Mouse (Mus musculus) lung, adult 2 months (tissue): ENCODE data around the gene Tcp1.

Experiments used
- CTCF ChIP-seq: fragments of 200-500 bp; IDR thresholded peaks from 2 replicates; pipeline ENCODE4 v1.5.1; 2011; ENCODE audit warnings: mild to moderate bottlenecking, low read length, control low read depth; ENCODE audit not compliant: insufficient read depth
- POLR2A ChIP-seq: fragments of 200-500 bp; IDR thresholded peaks from 2 replicates; pipeline ENCODE4 v1.6.1; 2011; ENCODE audit warnings: low read depth, mild to moderate bottlenecking, control low read depth, low read length, borderline replicate concordance; ENCODE audit errors: extremely low read depth

GRCm38 (mm10) chr17:12910391-12910790 lies 5.1 kb upstream of the Tcp1 start:
- TF ChIP-seq CTCF (no peak), POLR2A (no peak)
